Mouse (Mus musculus) CH12.LX (cell line): Measurements from ENCODE around the gene Pum1. TPM values are rescaled to one million over a fixed set of nuclear protein-coding genes. Genes with fewer than 3 reads are reported as not detected.

Experiments
- DNase-seq: peaks from one replicate; pipeline ENCODE4 v3.0.0-alpha.2; 2013; ENCODE audit errors: extremely low read depth
- H3K27ac ChIP-seq: 2 replicates; pipeline ENCODE4 v1.5.1; 2012; ENCODE audit warnings: low read depth, mild to moderate bottlenecking, control low read depth, moderate library complexity; ENCODE audit not compliant: insufficient read depth
- H3K27me3 ChIP-seq: replicated peaks from 2 replicates; pipeline ENCODE3; 2012; ENCODE audit warnings: inconsistent platforms
- H3K36me3 ChIP-seq, 2 experiments: replicated peaks in 1 of 2; 2 replicates each; pipeline versions ENCODE3 to v1.6.1; 2012; ENCODE audit warnings: inconsistent platforms in 1 of 2, low read length in 1 of 2, mild to moderate bottlenecking in 1 of 2, mixed read lengths in 1 of 2, moderate library complexity in 1 of 2; ENCODE audit not compliant: control insufficient read depth in 1 of 2, insufficient read depth in 1 of 2
- H3K4me1 ChIP-seq, 2 experiments: 2 replicates each; pipeline ENCODE4 v1.6.1; 2012; ENCODE audit warnings: inconsistent platforms in 1 of 2, moderate library complexity in 1 of 2; ENCODE audit not compliant: insufficient read depth in 2 of 2, control insufficient read depth in 1 of 2
- H3K4me2 ChIP-seq: 2 replicates; pipeline ENCODE4 v1.6.1; 2012; ENCODE audit warnings: low read depth, mild to moderate bottlenecking, control low read depth; ENCODE audit not compliant: poor library complexity, insufficient read depth, severe bottlenecking
- H3K4me3 ChIP-seq, 3 experiments: fragments of 150-350 bp in 1 of 3; sonication (generic) in 1 of 3; replicated peaks in 1 of 3; 2 replicates each; pipeline versions ENCODE3 to v1.5.1; 2011 to 2012; ENCODE audit warnings: low read depth in 2 of 3, low read length in 2 of 3, mild to moderate bottlenecking in 2 of 3, moderate library complexity in 2 of 3, control low read depth in 1 of 3, improper control_type of control experiment in 1 of 3, inconsistent platforms in 1 of 3, mixed read lengths in 1 of 3; ENCODE audit not compliant: poor library complexity in 1 of 3
- H3K79me2 ChIP-seq: replicated peaks from 2 replicates; pipeline ENCODE4 v1.6.1; 2012; ENCODE audit warnings: mild to moderate bottlenecking, moderate library complexity; ENCODE audit not compliant: control insufficient read depth, poor library complexity, insufficient read depth, severe bottlenecking; ENCODE audit errors: extremely low read depth
- H3K9ac ChIP-seq: 2 replicates; pipeline ENCODE4 v1.6.1; 2012; ENCODE audit warnings: low read depth, mild to moderate bottlenecking, control low read depth, moderate library complexity; ENCODE audit not compliant: insufficient read depth
- H3K9me3 ChIP-seq: replicated peaks from 2 replicates; pipeline ENCODE3; 2012; ENCODE audit warnings: low read length, inconsistent platforms, mixed read lengths
- CHD1 ChIP-seq: IDR thresholded peaks from 2 replicates; pipeline ENCODE4 v1.6.1; 2012; ENCODE audit warnings: low read depth, low read length, improper control_type of control experiment, inconsistent platforms
- CTCF ChIP-seq, 2 experiments: IDR thresholded peaks in 1 of 2; conservative IDR thresholded peaks in 1 of 2; 2 replicates each; pipeline ENCODE4 v1.5.1; 2011 to 2012; ENCODE audit warnings: low read depth in 2 of 2, low read length in 2 of 2, improper control_type of control experiment in 1 of 2, inconsistent platforms in 1 of 2, mild to moderate bottlenecking in 1 of 2, moderate library complexity in 1 of 2
- ELF1 ChIP-seq: IDR thresholded peaks from 2 replicates; pipeline ENCODE4 v1.6.1; 2014; ENCODE audit warnings: low read depth, mild to moderate bottlenecking, inconsistent platforms, low read length, improper control_type of control experiment
- GABPA ChIP-seq: IDR thresholded peaks from 2 replicates; pipeline ENCODE4 v1.6.1; 2012; ENCODE audit warnings: low read depth, low read length, improper control_type of control experiment, inconsistent platforms; ENCODE audit not compliant: insufficient replicate concordance
- JUN ChIP-seq: IDR thresholded peaks from 2 replicates; pipeline ENCODE4 v1.6.1; 2011; ENCODE audit warnings: low read depth, mild to moderate bottlenecking, low read length, improper control_type of control experiment, moderate library complexity; ENCODE audit not compliant: insufficient read depth
- JUND ChIP-seq: conservative IDR thresholded peaks from 2 replicates; pipeline ENCODE4 v1.6.1; 2011; ENCODE audit warnings: low read depth, low read length, improper control_type of control experiment
- MAFK ChIP-seq: IDR thresholded peaks from 2 replicates; pipeline ENCODE4 v1.6.1; 2011; ENCODE audit warnings: low read length, improper control_type of control experiment; ENCODE audit not compliant: insufficient replicate concordance
- MAX ChIP-seq: IDR thresholded peaks from 2 replicates; pipeline ENCODE4 v1.6.1; 2011; ENCODE audit warnings: low read length, improper control_type of control experiment
- MEF2A ChIP-seq: IDR thresholded peaks from 2 replicates; pipeline ENCODE4 v1.6.1; 2014; ENCODE audit warnings: low read depth, mild to moderate bottlenecking, inconsistent platforms, low read length, improper control_type of control experiment, borderline replicate concordance
- MXI1 ChIP-seq: IDR thresholded peaks from 2 replicates; pipeline ENCODE4 v1.6.1; 2011; ENCODE audit warnings: mild to moderate bottlenecking, low read depth, low read length, improper control_type of control experiment
- MYC ChIP-seq: IDR thresholded peaks from 2 replicates; pipeline ENCODE4 v1.6.1; 2011; ENCODE audit warnings: low read depth, mild to moderate bottlenecking, improper control_type of control experiment, low read length
- NRF1 ChIP-seq: IDR thresholded peaks from 2 replicates; pipeline ENCODE4 v1.6.1; 2014; ENCODE audit warnings: low read depth, mild to moderate bottlenecking, inconsistent platforms, low read length, improper control_type of control experiment, moderate library complexity
- POLR2AphosphoS2 ChIP-seq: IDR thresholded peaks from 2 replicates; pipeline ENCODE4 v1.6.1; 2011; ENCODE audit warnings: low read depth, low read length, improper control_type of control experiment
- RCOR1 ChIP-seq: conservative IDR thresholded peaks from 2 replicates; pipeline ENCODE4 v1.6.1; 2012; ENCODE audit warnings: low read depth, mild to moderate bottlenecking, inconsistent platforms, low read length, improper control_type of control experiment
- SIN3A ChIP-seq: IDR thresholded peaks from 2 replicates; pipeline ENCODE4 v1.6.1; 2012; ENCODE audit warnings: low read length, improper control_type of control experiment, inconsistent platforms
- SMC3 ChIP-seq: IDR thresholded peaks from 2 replicates; pipeline ENCODE4 v1.6.1; 2011; ENCODE audit warnings: low read depth, low read length, improper control_type of control experiment
- TCF12 ChIP-seq: IDR thresholded peaks from 2 replicates; pipeline ENCODE4 v1.6.1; 2014; ENCODE audit warnings: low read depth, mild to moderate bottlenecking, inconsistent platforms, low read length, improper control_type of control experiment
- UBTF ChIP-seq: IDR thresholded peaks from 2 replicates; pipeline ENCODE4 v1.6.1; 2012; ENCODE audit warnings: low read depth, mild to moderate bottlenecking, inconsistent platforms, low read length, improper control_type of control experiment, moderate library complexity
- USF1 ChIP-seq: IDR thresholded peaks from 2 replicates; pipeline ENCODE4 v1.6.1; 2014; ENCODE audit warnings: low read depth, mild to moderate bottlenecking, inconsistent platforms, low read length, improper control_type of control experiment
- USF2 ChIP-seq: conservative IDR thresholded peaks from 2 replicates; pipeline ENCODE4 v1.6.1; 2011; ENCODE audit warnings: low read depth, low read length, improper control_type of control experiment
- ZC3H11A ChIP-seq: IDR thresholded peaks from 2 replicates; pipeline ENCODE4 v1.6.1; 2012; ENCODE audit warnings: low read depth, mild to moderate bottlenecking, inconsistent platforms, low read length, improper control_type of control experiment
- ZKSCAN1 ChIP-seq: IDR thresholded peaks from 2 replicates; pipeline ENCODE4 v1.6.1; 2012; ENCODE audit warnings: low read depth, inconsistent platforms, low read length, improper control_type of control experiment, borderline replicate concordance
- ZNF384 ChIP-seq: IDR thresholded peaks from 2 replicates; pipeline ENCODE4 v1.6.1; 2012; ENCODE audit warnings: low read depth, low read length, improper control_type of control experiment, inconsistent platforms
- dilution Hi-C: fragments of 300-500 bp; cut with MboI; formaldehyde crosslinking; loops from 2 replicates; pipeline ENCODE4 v1.14.3; 2020; ENCODE audit warnings: low sequenced_read_pairs; ENCODE audit not compliant: extremely low pct_unique_long_range_greater_than_20kb, extremely low pct_ligation_motif_present
- in situ Hi-C: fragments of 300-500 bp; cut with MboI; formaldehyde crosslinking; loops from 3 replicates; pipeline ENCODE4 v1.14.3; 2019; ENCODE audit warnings: low sequenced_read_pairs, low pct_ligation_motif_present, low pct_unique_long_range_greater_than_20kb, mixed read lengths
- polyA plus RNA-seq: library from polyadenylated mRNA; unstranded; fragments of >175 nt; gene quantifications from 2 replicates; pipeline ENCODE4 v1.2.1, GENCODE M21; 2012; ENCODE audit warnings: low read depth; ENCODE audit not compliant: insufficient read length
- total RNA-seq, 2 experiments: library from RNA; depleted of rRNA; stranded (reverse); fragments of 300-350 nt in 1 of 2; fragments of >200 nt in 1 of 2; gene quantifications; 2 replicates each; pipeline ENCODE4 v1.2.3; 2012 to 2014

The Pum1 gene
- total and polyA plus RNA-seq, 3 experiments: 17.1 to 41.0 (median 38.0) TPM

GRCm38 (mm10) chr4:130745561-130746306 lies 82.6 kb downstream of the Pum1 start:
- no peak for DNase-seq
- H3K9me3 ChIP-seq: no peaks in the 10 kb centered on the region
- H3K4me2 ChIP-seq: no peak overlapping the region
- H3K27me3 ChIP-seq: no peaks in the 10 kb centered on the region
- H3K36me3 ChIP-seq: peaks cover 86 to 97% of the 10 kb centered on the region in 2 experiments
- dilution Hi-C loops: no loop called here
- H3K4me1 ChIP-seq: peaks cover 16 to 44% of the 10 kb centered on the region in 2 experiments
- no peak overlapping the region for H3K9ac ChIP-seq
- in situ Hi-C loops: no loop called here
- H3K4me3 ChIP-seq: no peak overlapping the region
- no peak overlapping the region for H3K27ac ChIP-seq
- peaks cover 41% of the 10 kb centered on the region for H3K79me2 ChIP-seq
- TF ChIP-seq JUN (no peak), POLR2AphosphoS2 (no peak), ELF1 (no peak), GABPA (no peak), JUND (no peak), CHD1 (no peak), MXI1 (no peak), ZKSCAN1 (no peak), ZNF384 (no peak), TCF12 (no peak), CTCF (conservative IDR thresholded peaks at IDR 0.05 in 1 of 2, IDR thresholded peaks at IDR 0.05 in 1 of 2; ENCODE audit: low read depth in 2 of 2, low read length in 2 of 2) (no peak)
- TF ChIP-seq, all 38 proteins: peak for 0

GRCm38 (mm10) chr4:130749566-130749965 lies 86.4 kb downstream of the Pum1 start:
- no peak overlapping the region for H3K27ac ChIP-seq
- no peak overlapping the region for H3K9ac ChIP-seq
- no peak overlapping the region for H3K4me2 ChIP-seq
- peaks cover 84 to 96% of the 10 kb centered on the region in 2 experiments for H3K36me3 ChIP-seq
- DNase-seq: no peak
- H3K79me2 ChIP-seq: peaks cover 28% of the 10 kb centered on the region
- no peaks in the 10 kb centered on the region for H3K9me3 ChIP-seq
- dilution Hi-C loops: no loop called here
- no peak for TF ChIP-seq MAFK
- TF ChIP-seq SIN3A: no peak
- TF ChIP-seq SMC3: no peak
- no peak for TF ChIP-seq POLR2AphosphoS2
- no peak for TF ChIP-seq MEF2A
- TF ChIP-seq GABPA: no peak
- no peak for TF ChIP-seq NRF1
- TF ChIP-seq ZKSCAN1: no peak
- TF ChIP-seq RCOR1: no peak
- TF ChIP-seq ELF1: no peak
- no peak for TF ChIP-seq MAX
- no peak for TF ChIP-seq USF2
- TF ChIP-seq MYC: no peak
- no peak for TF ChIP-seq ZNF384
- TF ChIP-seq USF1: no peak
- no peak for TF ChIP-seq UBTF
- TF ChIP-seq ZC3H11A: no peak
- no peaks in the 10 kb centered on the region for H3K27me3 ChIP-seq
- in situ Hi-C loops: no loop called here
- H3K4me1 ChIP-seq: peaks cover 16 to 43% of the 10 kb centered on the region in 2 experiments
- H3K4me3 ChIP-seq: no peak overlapping the region
